Mouse (Mus musculus): ENCODE results near the gene Acsl1. TPM values are rescaled to one million over a fixed set of nuclear protein-coding genes. Genes with fewer than 3 reads are reported as not detected.

The Acsl1 gene
- polyA plus RNA-seq, 2 experiments: 39.4 to 64.2 TPM

DNA sequence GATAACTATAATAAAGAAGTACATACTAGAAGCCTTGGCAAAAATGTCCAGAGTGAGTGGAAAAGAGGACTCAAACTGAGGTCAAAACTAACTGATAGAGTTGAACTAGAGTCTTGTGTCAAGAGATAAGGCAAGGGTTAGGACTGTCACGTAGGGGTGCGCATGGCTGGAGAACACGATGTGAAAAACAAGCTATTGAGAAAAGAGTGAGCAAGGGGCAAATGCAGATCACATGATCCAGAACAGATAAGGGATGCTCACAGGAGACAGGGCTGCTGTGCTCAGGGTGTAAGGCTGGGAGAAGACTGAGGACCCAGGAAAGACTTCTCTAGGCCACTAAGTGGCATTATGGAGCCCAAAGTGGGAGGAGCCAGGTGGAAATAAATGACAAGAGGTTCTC is 38.3 kb upstream of the Acsl1 start:
- no peak overlapping the region for H3K4me2 ChIP-seq (ENCODE audit: low read depth)
- no peak for ATAC-seq (ENCODE audit: insufficient read depth)
- H3K36me3 ChIP-seq (replicated peaks; ENCODE audit: control insufficient read depth, insufficient read depth, low read depth): no peaks in the 10 kb centered on the region
- no peak overlapping the region for H3K4me3 ChIP-seq (ENCODE audit: insufficient read depth in 1 of 2, low read depth in 2 of 2, low read length in 2 of 2)
- DNase-seq (ENCODE audit: low read depth in 3 of 3, low spot score in 3 of 3): no peak
- 46% methylated on average over 3 of the region's 3 CpGs for WGBS (ENCODE audit: insufficient replicate concordance)
- no peaks in the 10 kb centered on the region for H3K27me3 ChIP-seq (ENCODE audit: control insufficient read depth, insufficient read depth, low read length)
- no peak for TF ChIP-seq CTCF (IDR thresholded peaks at IDR 0.05; ENCODE audit: low read depth)
- no peak for TF ChIP-seq EP300 (IDR thresholded peaks at IDR 0.05; ENCODE audit: low read depth)
- no peaks in the 10 kb centered on the region for H3K9me3 ChIP-seq (ENCODE audit: control insufficient read depth, low read length)
- H3K27ac ChIP-seq: no peak overlapping the region
- no peak overlapping the region for H3K9ac ChIP-seq (replicated peaks)
- peaks cover 0 to 3% of the 10 kb centered on the region in 2 experiments; a peak in 2 of 4 replicates for H3K4me1 ChIP-seq (replicated peaks; ENCODE audit: control insufficient read depth in 2 of 2, insufficient read depth in 2 of 2, low read length in 1 of 2)

DNA sequence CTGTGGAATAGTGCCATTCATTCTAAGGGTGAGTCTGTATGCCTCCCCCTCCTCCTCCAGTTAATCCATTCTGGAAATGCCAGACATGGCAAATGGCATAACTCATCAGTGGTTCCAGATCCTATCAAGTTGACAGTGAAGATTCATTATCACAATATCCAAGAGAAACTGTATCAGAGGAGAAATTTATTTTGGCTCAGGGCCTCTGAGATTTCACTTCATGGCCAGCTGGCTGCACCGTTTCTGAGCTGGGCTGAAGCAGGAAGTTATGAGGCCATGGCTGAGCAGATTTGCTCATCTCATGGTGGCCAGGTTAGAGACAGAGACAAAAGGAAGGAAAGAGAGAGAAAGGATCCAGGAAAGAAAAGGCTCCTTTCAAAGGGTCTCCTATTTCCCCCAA is 37.2 kb upstream of the Acsl1 start:
- TF ChIP-seq EP300 (IDR thresholded peaks at IDR 0.05; ENCODE audit: low read depth): no peak
- TF ChIP-seq CTCF (IDR thresholded peaks at IDR 0.05; ENCODE audit: low read depth): no peak
- DNase-seq (ENCODE audit: low read depth in 3 of 3, low spot score in 3 of 3) (no peak), ATAC-seq (ENCODE audit: insufficient read depth) (no peak)
- WGBS (ENCODE audit: insufficient replicate concordance): 29% methylated on average over 1 of the region's 1 CpGs
- Histone ChIP-seq H3K27ac (no peak overlapping the region), H3K4me2 (ENCODE audit: low read depth) (no peak overlapping the region), H3K9ac (replicated peaks) (no peak overlapping the region), H3K9me3 (ENCODE audit: control insufficient read depth, low read length) (no peaks in the 10 kb centered on the region), H3K27me3 (ENCODE audit: control insufficient read depth, insufficient read depth, low read length) (no peaks in the 10 kb centered on the region), H3K36me3 (replicated peaks; ENCODE audit: control insufficient read depth, insufficient read depth, low read depth) (no peaks in the 10 kb centered on the region), H3K4me1 (replicated peaks; ENCODE audit: control insufficient read depth in 2 of 2, insufficient read depth in 2 of 2, low read length in 1 of 2) (peaks cover 0 to 3% of the 10 kb centered on the region in 2 experiments; a peak in 2 of 4 replicates), H3K4me3 (ENCODE audit: insufficient read depth in 1 of 2, low read depth in 2 of 2, low read length in 2 of 2) (no peak overlapping the region)

DNA sequence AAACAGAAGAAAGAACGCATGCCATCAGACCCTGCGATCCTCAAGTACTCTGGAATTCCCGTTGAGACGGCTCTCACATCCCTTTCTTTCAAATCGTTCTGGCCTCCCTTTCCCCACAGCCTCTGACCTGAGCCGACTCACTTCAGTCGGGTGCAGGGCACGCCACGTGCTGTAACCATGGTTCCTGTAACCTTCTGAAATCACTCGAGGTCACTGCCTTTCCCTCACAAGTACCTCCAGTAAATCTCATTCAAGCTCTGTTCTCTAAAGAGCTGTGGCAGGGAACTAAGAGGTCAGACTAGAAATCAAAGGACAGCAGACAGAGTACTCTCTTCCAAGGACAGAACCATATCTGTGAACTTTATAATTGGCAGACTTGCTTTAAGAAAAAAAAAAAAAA is 32.3 kb upstream of the Acsl1 start:
- no peak overlapping the region for H3K9ac ChIP-seq (replicated peaks)
- no peak overlapping the region for H3K27ac ChIP-seq
- no peak overlapping the region for H3K4me2 ChIP-seq (ENCODE audit: low read depth)
- no peak for ATAC-seq (ENCODE audit: insufficient read depth)
- DNase-seq (ENCODE audit: low read depth in 3 of 3, low spot score in 3 of 3): no peak
- H3K4me3 ChIP-seq (ENCODE audit: insufficient read depth in 1 of 2, low read depth in 2 of 2, low read length in 2 of 2): no peak overlapping the region
- no peaks in the 10 kb centered on the region for H3K4me1 ChIP-seq (replicated peaks; ENCODE audit: control insufficient read depth in 2 of 2, insufficient read depth in 2 of 2, low read length in 1 of 2)
- H3K27me3 ChIP-seq (ENCODE audit: control insufficient read depth, insufficient read depth, low read length): no peaks in the 10 kb centered on the region
- TF ChIP-seq CTCF (IDR thresholded peaks at IDR 0.05; ENCODE audit: low read depth): no peak
- 61% methylated on average over 10 of the region's 10 CpGs for WGBS (ENCODE audit: insufficient replicate concordance)
- no peaks in the 10 kb centered on the region for H3K36me3 ChIP-seq (replicated peaks; ENCODE audit: control insufficient read depth, insufficient read depth, low read depth)
- no peaks in the 10 kb centered on the region for H3K9me3 ChIP-seq (ENCODE audit: control insufficient read depth, low read length)

DNA sequence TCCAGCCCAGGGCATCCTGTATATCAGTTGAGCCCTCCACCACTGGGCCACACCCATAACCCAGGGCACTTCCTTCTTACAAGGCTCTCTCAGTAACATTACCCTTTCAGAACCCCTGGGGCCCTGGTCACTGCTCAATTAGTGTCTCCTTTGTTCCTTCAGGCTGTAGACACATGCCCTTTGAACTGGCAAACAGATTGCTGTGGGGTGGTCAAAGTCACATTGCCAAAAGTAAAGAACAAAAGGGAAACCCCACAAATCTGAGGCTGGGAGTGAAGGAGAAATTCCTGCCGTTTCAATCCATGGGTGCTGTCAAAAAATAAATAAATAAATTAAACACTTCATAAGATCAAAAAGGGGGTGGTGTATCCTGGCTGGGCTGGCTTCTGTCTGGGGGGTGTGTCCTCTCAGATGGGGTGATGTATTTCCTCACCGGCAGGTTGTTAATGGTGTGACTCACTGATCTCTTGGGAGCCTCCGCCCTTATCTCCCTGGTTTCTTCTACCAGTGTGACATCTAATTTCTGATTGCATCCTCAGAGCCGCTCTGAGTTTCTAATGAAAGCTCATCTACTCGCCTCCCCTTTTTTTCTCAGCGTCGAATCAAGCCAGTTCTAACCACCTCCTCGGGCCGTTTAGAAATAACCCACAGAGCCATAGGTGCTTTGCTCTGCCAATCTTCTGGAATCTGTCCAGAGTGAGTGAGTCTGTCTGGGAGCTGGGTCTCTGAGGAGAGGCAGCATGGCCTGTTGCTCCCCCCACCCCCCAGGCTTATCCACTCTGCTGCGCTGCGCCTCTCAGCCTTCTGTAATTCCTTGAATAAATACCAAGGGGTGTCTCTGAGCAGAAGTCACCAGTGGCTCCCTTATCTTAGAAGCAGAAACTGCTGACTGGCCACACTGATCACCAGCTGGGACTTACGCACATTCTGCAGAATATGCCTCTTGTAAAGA is 24.6 kb upstream of the Acsl1 start:
- TF ChIP-seq EP300 (IDR thresholded peaks at IDR 0.05; ENCODE audit: low read depth): no peak
- no peak for TF ChIP-seq CTCF (IDR thresholded peaks at IDR 0.05; ENCODE audit: low read depth)
- Histone ChIP-seq H3K36me3 (replicated peaks; ENCODE audit: control insufficient read depth, insufficient read depth, low read depth) (no peaks in the 10 kb centered on the region), H3K4me3 (ENCODE audit: insufficient read depth in 1 of 2, low read depth in 2 of 2, low read length in 2 of 2) (no peak overlapping the region), H3K9ac (replicated peaks) (no peak overlapping the region), H3K4me1 (replicated peaks; ENCODE audit: control insufficient read depth in 2 of 2, insufficient read depth in 2 of 2, low read length in 1 of 2) (peaks cover 2 to 21% of the 10 kb centered on the region in 2 experiments; a peak in 3 of 4 replicates), H3K27me3 (ENCODE audit: control insufficient read depth, insufficient read depth, low read length) (no peaks in the 10 kb centered on the region), H3K4me2 (ENCODE audit: low read depth) (peak overlapping the region; percentile 30; the same call in 1 of the 2 replicates), H3K9me3 (ENCODE audit: control insufficient read depth, low read length) (no peaks in the 10 kb centered on the region), H3K27ac (peak overlapping the region; percentile 46)
- ATAC-seq (ENCODE audit: insufficient read depth): peak; percentile 60; the same call in 1 of the 2 replicates
- 23% methylated on average over 12 of the region's 12 CpGs for WGBS (ENCODE audit: insufficient replicate concordance)
- DNase-seq (ENCODE audit: low read depth in 3 of 3, low spot score in 3 of 3): peak in 1 of 3 experiments; percentile 11

DNA sequence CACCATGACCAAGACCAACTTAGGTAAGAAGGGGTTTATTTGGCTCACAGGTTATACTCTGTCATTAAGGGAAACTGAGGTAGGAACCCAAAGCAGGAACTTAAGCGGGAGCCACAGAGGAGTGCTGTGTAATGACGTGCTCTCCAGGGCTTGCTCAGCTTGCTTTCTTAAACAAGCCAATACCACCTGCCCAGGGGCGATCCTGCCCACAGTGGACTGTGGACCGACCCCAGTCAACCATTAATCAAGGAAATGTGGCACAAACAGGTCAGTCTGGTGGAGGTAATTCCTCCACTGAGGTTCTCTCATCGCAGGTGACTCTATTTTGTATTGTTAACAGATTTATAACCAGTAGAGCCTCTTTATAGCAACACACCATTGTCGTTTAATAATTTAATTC is 23.5 kb upstream of the Acsl1 start:
- H3K27me3 ChIP-seq (ENCODE audit: control insufficient read depth, insufficient read depth, low read length): no peaks in the 10 kb centered on the region
- WGBS (ENCODE audit: insufficient replicate concordance): 61% methylated on average over 6 of the region's 6 CpGs
- peak; percentile 58 for ATAC-seq (ENCODE audit: insufficient read depth)
- no peak for DNase-seq (ENCODE audit: low read depth in 3 of 3, low spot score in 3 of 3)
- H3K9me3 ChIP-seq (ENCODE audit: control insufficient read depth, low read length): no peaks in the 10 kb centered on the region
- H3K27ac ChIP-seq: no peak overlapping the region
- H3K4me2 ChIP-seq (ENCODE audit: low read depth): no peak overlapping the region
- H3K4me3 ChIP-seq (ENCODE audit: insufficient read depth in 1 of 2, low read depth in 2 of 2, low read length in 2 of 2): no peak overlapping the region
- no peak for TF ChIP-seq EP300 (IDR thresholded peaks at IDR 0.05; ENCODE audit: low read depth)
- TF ChIP-seq CTCF (IDR thresholded peaks at IDR 0.05; ENCODE audit: low read depth): no peak
- peaks cover 2 to 21% of the 10 kb centered on the region in 2 experiments; a peak in 3 of 4 replicates for H3K4me1 ChIP-seq (replicated peaks; ENCODE audit: control insufficient read depth in 2 of 2, insufficient read depth in 2 of 2, low read length in 1 of 2)
- no peak overlapping the region for H3K9ac ChIP-seq (replicated peaks)
- H3K36me3 ChIP-seq (replicated peaks; ENCODE audit: control insufficient read depth, insufficient read depth, low read depth): no peaks in the 10 kb centered on the region
